Mouse (Mus musculus) thymus, adult 2 months (tissue): ENCODE data around the gene Actr5.

Experiments
- CTCF ChIP-seq: fragments of 200-500 bp; IDR thresholded peaks from 2 replicates; pipeline ENCODE4 v1.5.1; 2012; ENCODE audit warnings: mild to moderate bottlenecking, control low read depth, low read length, moderate library complexity, borderline replicate concordance; ENCODE audit not compliant: control insufficient read depth, poor library complexity, insufficient read depth; ENCODE audit errors: extremely low read depth
- POLR2A ChIP-seq: fragments of 200-500 bp; IDR thresholded peaks from 2 replicates; pipeline ENCODE4 v1.6.1; 2012; ENCODE audit warnings: mild to moderate bottlenecking, low read length, control low read depth, moderate library complexity; ENCODE audit not compliant: control insufficient read depth, poor library complexity, insufficient read depth; ENCODE audit errors: extremely low read depth

- no peak for TF ChIP-seq CTCF
- TF ChIP-seq POLR2A = 0 out of 2 replicates have a peak, but pooled peaks have one; percentile 19
These were observed 14.0 kb upstream of the Actr5 start, which contains the start of gene Slc32a1 for GRCm38 (mm10) chr2:158610488-158611325.
